Mouse (Mus musculus) spleen, adult 2 months (tissue): ENCODE data around the gene Resp18.

Experiments
- CTCF ChIP-seq: fragments of 200-500 bp; IDR thresholded peaks from 2 replicates; pipeline ENCODE4 v1.5.1; 2011; ENCODE audit warnings: mild to moderate bottlenecking, inconsistent platforms; ENCODE audit not compliant: insufficient read depth, insufficient read length, insufficient replicate concordance; ENCODE audit errors: extremely low read depth
- POLR2A ChIP-seq: fragments of 200-500 bp; IDR thresholded peaks from 2 replicates; pipeline ENCODE4 v1.6.1; 2011; ENCODE audit warnings: low read depth, low read length, inconsistent platforms

DNA sequence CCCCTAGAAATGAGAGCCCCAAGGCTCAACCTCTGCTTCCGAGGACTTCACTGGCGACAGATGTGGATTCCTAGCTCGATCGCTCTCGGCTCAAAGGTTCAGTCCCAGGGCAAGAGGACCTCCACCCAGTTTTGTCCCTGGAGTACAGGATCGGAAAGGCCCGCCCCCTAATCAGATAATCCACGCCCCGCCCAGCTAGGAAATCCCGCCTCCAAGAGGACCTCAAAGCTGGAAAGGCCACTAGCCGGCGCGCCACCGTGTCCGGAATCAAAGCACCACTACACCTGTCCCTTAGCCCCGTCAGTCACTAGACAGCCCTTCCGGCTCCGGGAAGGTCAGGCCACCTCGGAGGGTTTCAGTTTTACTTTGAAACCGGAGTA, 38.6 kb upstream of the Resp18 start:
- TF ChIP-seq POLR2A: no peak
- TF ChIP-seq CTCF: no peak
